Comparison of ENCODE assay signal across 17 mouse cellular contexts in the genomic region with DNA sequence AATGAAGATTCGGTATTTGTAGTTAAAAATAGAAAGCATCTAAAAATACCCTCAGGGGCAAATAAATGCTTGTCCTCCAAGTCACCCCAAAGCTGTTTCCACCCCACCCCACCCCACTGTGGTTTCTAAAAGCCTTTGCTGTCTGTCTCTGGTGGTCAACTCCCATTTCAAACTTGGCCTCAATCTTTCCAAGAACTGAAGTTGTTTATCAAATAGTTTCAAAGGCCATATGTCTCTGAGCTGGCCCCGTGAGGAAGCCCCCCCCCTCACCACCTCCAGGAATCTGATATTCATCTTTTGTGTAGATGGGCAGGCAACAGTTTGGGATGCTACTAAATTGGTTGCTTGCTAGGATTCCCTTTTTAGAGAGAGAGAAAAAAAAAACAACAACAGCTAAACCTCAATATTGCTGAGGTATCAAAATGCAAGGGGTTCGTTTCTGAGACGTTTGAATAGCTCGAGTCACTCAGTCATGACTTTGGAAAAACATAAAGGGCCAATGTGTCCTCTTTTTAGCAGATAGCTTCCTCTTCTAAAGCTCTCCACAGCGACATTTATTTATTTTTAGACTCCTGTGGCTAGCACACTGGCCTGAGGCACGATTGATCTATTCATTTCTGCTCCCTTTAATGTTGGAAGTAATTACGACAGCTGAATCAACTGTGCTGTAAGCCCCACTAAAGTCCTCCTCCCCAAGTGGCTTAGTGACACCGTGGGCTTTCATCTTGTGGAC. TPM values are rescaled to one million over a fixed set of nuclear protein-coding genes. Genes with fewer than 3 reads are reported as not detected.
A peak's percentile ranks its signal among the peaks of the same experiment; 100 is the strongest.
DNase-seq lines count a peak whose midpoint lies in the region; ATAC-seq and TF ChIP-seq lines count a peak whose summit lies in the region.
"Had no signal": no experiment of that assay in that cellular context is flagged by ENCODE, and none has a peak within 500 bp of the region (broad histone marks: within the 10 kb centered on the region; RNA-seq: fewer than 3 reads in every experiment).

No protein-coding gene starts in this region.

- no peak for ATAC-seq in hindbrain, postnatal 0 days
- no peak for ATAC-seq in hindbrain, embryonic 13.5 days (ENCODE audit: low FRiP score)
- ATAC-seq in granulocyte monocyte progenitor cell, adult 5-6 weeks (replicated peaks; ENCODE audit: poor library complexity, severe bottlenecking) = peak; percentile 81
- no peak for ATAC-seq in midbrain, postnatal 0 days (ENCODE audit: low FRiP score)
- ATAC-seq: forebrain, embryonic 13.5 days; lung, postnatal 0 days had no signal

- H3K4me2 ChIP-seq in hindbrain, postnatal 0 days (ENCODE audit: low read depth, low read length) = no peak overlapping the region
- H3K4me2 ChIP-seq in hindbrain, embryonic 13.5 days = no peak overlapping the region
- no peak overlapping the region for H3K4me2 ChIP-seq in midbrain, postnatal 0 days (ENCODE audit: low read depth, low read length, poor library complexity, severe bottlenecking)
- H3K4me2 ChIP-seq: embryonic facial prominence, embryonic 13.5 days; forebrain, embryonic 13.5 days; limb, embryonic 12.5 days had no signal

- no peaks in the 10 kb centered on the region for H3K36me3 ChIP-seq in hindbrain, postnatal 0 days (ENCODE audit: insufficient read depth, low read length)
- no peaks in the 10 kb centered on the region for H3K36me3 ChIP-seq in hindbrain, embryonic 13.5 days
- no peaks in the 10 kb centered on the region for H3K36me3 ChIP-seq in midbrain, postnatal 0 days (ENCODE audit: insufficient read depth, low read length)
- H3K36me3 ChIP-seq: embryonic facial prominence, embryonic 13.5 days; limb, embryonic 12.5 days had no signal

- H3K4me3 ChIP-seq in hindbrain, postnatal 0 days (ENCODE audit: low read length) = no peak overlapping the region
- no peak overlapping the region for H3K4me3 ChIP-seq in hindbrain, embryonic 13.5 days
- H3K4me3 ChIP-seq in midbrain, postnatal 0 days (ENCODE audit: low read depth, low read length) = no peak overlapping the region
- H3K4me3 ChIP-seq: embryonic facial prominence, embryonic 13.5 days; forebrain, embryonic 13.5 days; limb, embryonic 12.5 days had no signal

- H3K4me1 ChIP-seq in hindbrain, postnatal 0 days (ENCODE audit: insufficient read depth, low read length) = no peaks in the 10 kb centered on the region
- H3K4me1 ChIP-seq in hindbrain, embryonic 13.5 days (replicated peaks) = no peaks in the 10 kb centered on the region
- H3K4me1 ChIP-seq in midbrain, postnatal 0 days (ENCODE audit: insufficient read depth, low read length) = no peaks in the 10 kb centered on the region
- H3K4me1 ChIP-seq: embryonic facial prominence, embryonic 13.5 days; forebrain, embryonic 13.5 days; limb, embryonic 12.5 days had no signal

- no peak overlapping the region for H3K27ac ChIP-seq in hindbrain, postnatal 0 days
- no peak overlapping the region for H3K27ac ChIP-seq in hindbrain, embryonic 13.5 days
- H3K27ac ChIP-seq in midbrain, postnatal 0 days (ENCODE audit: low read depth, low read length) = no peak overlapping the region
- H3K27ac ChIP-seq: embryonic facial prominence, embryonic 13.5 days; forebrain, embryonic 13.5 days; kidney, postnatal 0 days; limb, embryonic 12.5 days had no signal

- no peaks in the 10 kb centered on the region for H3K9me3 ChIP-seq in hindbrain, postnatal 0 days (ENCODE audit: low read length)
- 0 out of 2 replicates have a peak, but pooled peaks cover 4% of the 10 kb centered on the region for H3K9me3 ChIP-seq in hindbrain, embryonic 13.5 days
- H3K9me3 ChIP-seq in midbrain, postnatal 0 days (ENCODE audit: low read length) = no peaks in the 10 kb centered on the region
- H3K9me3 ChIP-seq: embryonic facial prominence, embryonic 13.5 days; forebrain, embryonic 13.5 days; limb, embryonic 12.5 days had no signal

- H3K27me3 ChIP-seq in hindbrain, postnatal 0 days (ENCODE audit: insufficient read depth, low read length) = no peaks in the 10 kb centered on the region
- H3K27me3 ChIP-seq in hindbrain, embryonic 13.5 days = no peaks in the 10 kb centered on the region
- no peaks in the 10 kb centered on the region for H3K27me3 ChIP-seq in midbrain, postnatal 0 days (ENCODE audit: insufficient read depth, low read length)
- H3K27me3 ChIP-seq: embryonic facial prominence, embryonic 13.5 days; forebrain, embryonic 13.5 days; limb, embryonic 12.5 days had no signal

- WGBS in hindbrain, postnatal 0 days = 41% methylated on average over 9 of the region's 9 CpGs
- WGBS in hindbrain, embryonic 13.5 days = 42% methylated on average over 9 of the region's 9 CpGs
- WGBS in midbrain, postnatal 0 days = 22% methylated on average over 9 of the region's 9 CpGs

- DNase-seq in hindbrain, postnatal 0 days (ENCODE audit: low spot score) = peak; percentile 9
- DNase-seq in MEL-GATA-1-ER (ENCODE audit: extremely low read depth, low read depth) = peak; percentile 50
- DNase-seq in midbrain, postnatal 0 days (ENCODE audit: low spot score) = peak; percentile 18
- no peak for DNase-seq in kidney, adult 11 months
- DNase-seq in adrenal gland, adult (ENCODE audit: inconsistent age in 2 of 2, low spot score in 1 of 2) = no peak
- DNase-seq in cerebellum, postnatal 4 days (ENCODE audit: low spot score in 2 of 2) = no peak
- DNase-seq: cerebellum, adult 9-11 months; gastrocnemius, postnatal 36 days; heart, postnatal 14 days; right cerebral cortex, postnatal 14 days had no signal

- no peak overlapping the region for H3K9ac ChIP-seq in hindbrain, postnatal 0 days (replicated peaks; ENCODE audit: low read length)
- H3K9ac ChIP-seq in hindbrain, embryonic 13.5 days = no peak overlapping the region
- no peak overlapping the region for H3K9ac ChIP-seq in midbrain, postnatal 0 days (replicated peaks; ENCODE audit: low read length, poor library complexity, severe bottlenecking)
- H3K9ac ChIP-seq: embryonic facial prominence, embryonic 13.5 days; forebrain, embryonic 13.5 days; limb, embryonic 12.5 days had no signal

- TF ChIP-seq CTCF in hindbrain, postnatal 0 days (IDR thresholded peaks at IDR 0.05; ENCODE audit: low read depth) = no peak
- TF ChIP-seq CTCF in midbrain, postnatal 0 days (IDR thresholded peaks at IDR 0.05) = no peak

RNA-seq across cellular contexts. Expression of a gene that starts 26.9 kb away (rescaled TPM):
- total RNA-seq in hindbrain, postnatal 0 days (2014; rRNA removed) = 45.4 and 48.7 TPM in 2 replicates
- 174 and 197 TPM in 2 replicates for polyA plus RNA-seq in hindbrain, postnatal 0 days (2015; fragmentation: Nextera tagmentation; extraction: Ambion mirVana)
- polyA plus RNA-seq in hindbrain, embryonic 13.5 days (2015; fragmentation: Nextera tagmentation; extraction: Ambion mirVana) = 207 and 215 TPM in 2 replicates
- total RNA-seq in granulocyte monocyte progenitor cell, adult 5-6 weeks (2014; fragmentation: Nextera tagmentation) = 583 and 666 TPM in 2 replicates
- total RNA-seq in granulocyte monocyte progenitor cell, adult 5-6 weeks (2017) = 670 and 682 TPM in 2 replicates
- total RNA-seq in midbrain, postnatal 0 days (2014; rRNA removed) = 57.1 and 83.3 TPM in 2 replicates
- 160 and 171 TPM in 2 replicates for polyA plus RNA-seq in midbrain, postnatal 0 days (2015; fragmentation: Nextera tagmentation; extraction: Ambion mirVana)

RNA-seq across cellular contexts. Expression of a gene that starts 60.0 kb away (rescaled TPM):
- total RNA-seq in hindbrain, postnatal 0 days (2014; rRNA removed) = 7.0 and 8.4 TPM in 2 replicates
- 36.2 and 39.4 TPM in 2 replicates for polyA plus RNA-seq in hindbrain, postnatal 0 days (2015; fragmentation: Nextera tagmentation; extraction: Ambion mirVana)
- 65.6 and 70.9 TPM in 2 replicates for polyA plus RNA-seq in hindbrain, embryonic 13.5 days (2015; fragmentation: Nextera tagmentation; extraction: Ambion mirVana)
- total RNA-seq in granulocyte monocyte progenitor cell, adult 5-6 weeks (2014; fragmentation: Nextera tagmentation) = 0.26 and 1.9 TPM in 2 replicates
- 1.1 and 1.2 TPM in 2 replicates for total RNA-seq in granulocyte monocyte progenitor cell, adult 5-6 weeks (2017)
- total RNA-seq in midbrain, postnatal 0 days (2014; rRNA removed) = 6.8 and 7.0 TPM in 2 replicates
- 32.6 and 32.9 TPM in 2 replicates for polyA plus RNA-seq in midbrain, postnatal 0 days (2015; fragmentation: Nextera tagmentation; extraction: Ambion mirVana)

Comparison
In these comparisons a context has a peak if more than half of its experiments do, and no peak if none do; other contexts are left out.
1. DNase-seq: peak in hindbrain, postnatal 0 days (single experiment), MEL-GATA-1-ER (single experiment) and midbrain, postnatal 0 days (single experiment); none in kidney, adult 11 months (single experiment), adrenal gland, adult (0 of 2) and cerebellum, postnatal 4 days (0 of 2).